Mouse (Mus musculus): ENCODE measurements around the gene Rptor. TPM values are rescaled to one million over a fixed set of nuclear protein-coding genes. Genes with fewer than 3 reads are reported as not detected.

The Rptor gene
- total and polyA plus RNA-seq, 3 experiments, result 33.9 to 34.9 TPM; not detected in 1

DNA sequence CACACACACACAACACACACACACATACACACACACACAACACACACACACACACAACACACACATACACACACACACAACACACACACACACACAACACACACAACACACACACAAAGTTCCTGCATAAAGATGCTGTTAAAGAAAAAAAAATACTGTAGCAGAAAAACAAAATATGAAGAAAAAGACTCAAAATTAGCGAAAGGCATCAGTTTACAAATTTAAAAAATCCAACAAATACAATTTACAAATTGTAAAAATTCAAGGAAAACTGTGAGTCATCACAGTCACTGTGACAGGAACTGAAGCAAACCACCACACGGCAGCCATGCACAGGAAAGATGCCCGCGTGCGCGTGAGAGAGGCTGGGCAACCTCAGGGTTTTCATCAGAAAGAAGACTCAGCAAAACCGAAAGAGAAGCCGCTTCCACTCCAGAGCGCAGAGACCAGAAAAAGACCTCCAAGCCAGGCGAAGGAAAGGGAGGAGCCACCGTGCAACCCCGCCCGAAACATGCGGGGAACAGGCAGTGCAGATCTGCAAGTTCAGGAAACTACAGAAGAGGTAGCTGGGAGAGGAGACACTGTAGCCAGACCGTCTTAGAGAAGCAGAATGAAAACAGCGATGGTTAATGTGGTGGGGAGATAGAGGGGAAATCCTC, 325.4 kb downstream of the Rptor start (continued):
- TF ChIP-seq NRF1 (IDR thresholded peaks at IDR 0.05; ENCODE audit: insufficient read depth, low read depth, low read length, poor library complexity, severe bottlenecking), result peak; percentile 53; the same call in 1 of the 2 replicates
- TF ChIP-seq MAZ (IDR thresholded peaks at IDR 0.05; ENCODE audit: low read depth, low read length), result no peak
- TF ChIP-seq GATA1 (IDR thresholded peaks at IDR 0.05; ENCODE audit: low read depth, low read length), result no peak
- no peak for TF ChIP-seq UBTF (IDR thresholded peaks at IDR 0.05; ENCODE audit: borderline replicate concordance, insufficient read depth, low read depth, low read length)
- TF ChIP-seq TBP (IDR thresholded peaks at IDR 0.05; ENCODE audit: low read depth, low read length), result peak; percentile 85
- no peak for TF ChIP-seq ZKSCAN1 (IDR thresholded peaks at IDR 0.05; ENCODE audit: low read depth, low read length)
- no peak for TF ChIP-seq GABPA (IDR thresholded peaks at IDR 0.05; ENCODE audit: low read depth, low read length)
- no peak for TF ChIP-seq ELF1 (IDR thresholded peaks at IDR 0.05; ENCODE audit: low read depth, low read length)
- TF ChIP-seq MXI1 (IDR thresholded peaks at IDR 0.05; ENCODE audit: low read depth, low read length), result peak; percentile 81
- no peak for TF ChIP-seq E2F4 (IDR thresholded peaks at IDR 0.05; ENCODE audit: borderline replicate concordance, low read depth, low read length)
- no peak for TF ChIP-seq ETS1 (IDR thresholded peaks at IDR 0.05; ENCODE audit: low read depth, low read length)
- TF ChIP-seq MAFK (IDR thresholded peaks at IDR 0.05; ENCODE audit: borderline replicate concordance, low read depth, low read length), result peak; percentile 71; the same call in 1 of the 2 replicates
- TF ChIP-seq MEF2A (IDR thresholded peaks at IDR 0.05; ENCODE audit: extremely low read depth, insufficient replicate concordance, low read depth, low read length, poor library complexity, severe bottlenecking), result no peak
- peak; percentile 74 for TF ChIP-seq MAX (IDR thresholded peaks at IDR 0.05; ENCODE audit: low read length)
- peak; percentile 38; the same call in 1 of the 2 replicates for TF ChIP-seq TCF12 (IDR thresholded peaks at IDR 0.05; ENCODE audit: low read depth, low read length)
- no peak for TF ChIP-seq KAT2A (conservative IDR thresholded peaks at IDR 0.05; ENCODE audit: low read depth, low read length)

DNA sequence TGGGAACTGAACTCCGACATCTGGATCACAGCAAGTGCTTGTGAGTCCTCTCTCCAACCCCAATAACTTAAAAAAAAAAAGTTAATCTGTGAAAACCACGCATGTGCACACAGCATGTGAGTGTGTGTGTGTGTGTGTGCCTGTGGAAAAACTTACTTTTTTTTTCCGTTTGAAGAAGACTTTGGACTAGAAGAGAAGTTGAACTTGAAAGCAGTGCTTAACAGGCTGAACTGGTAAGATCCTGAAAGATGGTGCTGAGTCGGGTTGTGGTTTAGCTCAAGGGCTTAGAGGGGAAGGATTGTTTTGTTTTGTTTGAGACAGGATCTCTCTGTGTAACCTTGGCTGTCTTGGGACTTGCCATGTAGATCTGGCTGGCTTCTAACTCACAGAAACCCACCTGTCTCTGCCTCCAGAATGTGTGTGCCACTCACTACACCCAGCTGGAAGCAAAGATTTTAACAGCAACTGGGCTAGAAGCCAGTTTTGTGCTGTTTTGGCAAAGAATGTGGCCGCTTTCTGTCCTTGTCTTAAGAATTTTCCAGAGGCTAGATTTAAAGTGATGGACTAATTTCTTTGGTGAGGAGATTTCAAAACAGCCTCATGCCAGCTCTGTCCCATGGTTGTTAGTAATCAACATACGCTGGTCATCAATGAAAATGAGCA, 327.0 kb downstream of the Rptor start:
- H3K27ac ChIP-seq (ENCODE audit: control insufficient read depth, low read depth, low read length), result no peak overlapping the region
- peak; percentile 45 for DNase-seq (ENCODE audit: low read depth, low spot score)

More for the DNA sequence above, 327.0 kb downstream of the Rptor start:
- Histone ChIP-seq H3K9ac (ENCODE audit: control insufficient read depth, low read depth, low read length, poor library complexity, severe bottlenecking) (no peak overlapping the region), H3K79me2 (ENCODE audit: control insufficient read depth, insufficient read depth, low read length, poor library complexity) (no peaks in the 10 kb centered on the region; the same call in 1 of the 2 replicates), H3K27me3 (ENCODE audit: control insufficient read depth in 1 of 2, insufficient read depth in 2 of 2, low read length in 2 of 2) (no peaks in the 10 kb centered on the region), H3K4me1 (ENCODE audit: control insufficient read depth in 1 of 2, insufficient read depth in 2 of 2, low read length in 2 of 2) (peaks cover 0 to 10% of the 10 kb centered on the region in 2 experiments; a peak in 1 of 4 replicates), H3K36me3 (ENCODE audit: control insufficient read depth in 1 of 2, insufficient read depth in 2 of 2, low read length in 2 of 2) (0 out of 4 replicates have a peak, but pooled peaks cover 0 to 3% of the 10 kb centered on the region in 2 experiments), H3K9me3 (replicated peaks; ENCODE audit: insufficient read depth, low read length) (no peaks in the 10 kb centered on the region), H3K4me3 (ENCODE audit: control insufficient read depth in 1 of 2, insufficient read depth in 1 of 2, low read depth in 2 of 2, low read length in 2 of 2) (no peak overlapping the region)
- no peak for TF ChIP-seq HCFC1 (IDR thresholded peaks at IDR 0.05; ENCODE audit: low read depth, low read length)
- TF ChIP-seq POLR2A (IDR thresholded peaks at IDR 0.05; ENCODE audit: control insufficient read depth in 1 of 2, insufficient read depth in 1 of 2, low read depth in 1 of 2, low read length in 2 of 2, poor library complexity in 1 of 2), result no peak
- TF ChIP-seq TCF12 (IDR thresholded peaks at IDR 0.05; ENCODE audit: low read depth, low read length), result no peak
- 0 out of 2 replicates have a peak, but pooled peaks have one; percentile 30 for TF ChIP-seq MAX (IDR thresholded peaks at IDR 0.05; ENCODE audit: low read length)
- TF ChIP-seq GATA1 (IDR thresholded peaks at IDR 0.05; ENCODE audit: low read depth, low read length), result no peak
- TF ChIP-seq ETS1 (IDR thresholded peaks at IDR 0.05; ENCODE audit: low read depth, low read length), result peak; percentile 49; the same call in 1 of the 2 replicates
- TF ChIP-seq ZKSCAN1 (IDR thresholded peaks at IDR 0.05; ENCODE audit: low read depth, low read length), result no peak
- TF ChIP-seq ZNF384 (IDR thresholded peaks at IDR 0.05; ENCODE audit: low read depth, low read length), result no peak
- no peak for TF ChIP-seq CHD2 (IDR thresholded peaks at IDR 0.05; ENCODE audit: low read length)
- TF ChIP-seq TBP (IDR thresholded peaks at IDR 0.05; ENCODE audit: low read depth, low read length), result 0 out of 2 replicates have a peak, but pooled peaks have one; percentile 33
- TF ChIP-seq UBTF (IDR thresholded peaks at IDR 0.05; ENCODE audit: borderline replicate concordance, insufficient read depth, low read depth, low read length), result no peak
- TF ChIP-seq TAL1 (IDR thresholded peaks at IDR 0.05; ENCODE audit: low read length), result no peak
- no peak for TF ChIP-seq SMC3 (IDR thresholded peaks at IDR 0.05; ENCODE audit: low read depth, low read length)
- TF ChIP-seq ZMIZ1 (IDR thresholded peaks at IDR 0.05; ENCODE audit: low read depth, low read length), result no peak
- no peak for TF ChIP-seq MXI1 (IDR thresholded peaks at IDR 0.05; ENCODE audit: low read depth, low read length)

Measured in MEL (cell line).